9 mouse cellular contexts compared by ENCODE assay signal in genomic region chr14:55527940-55528339, GRCm38 (mm10). TPM values are rescaled to one million over a fixed set of nuclear protein-coding genes. Genes with fewer than 3 reads are reported as not detected.
A peak's percentile ranks its signal among the peaks of the same experiment; 100 is the strongest.
DNase-seq lines count a peak whose midpoint lies in the region; ATAC-seq and TF ChIP-seq lines count a peak whose summit lies in the region.
"Had no signal": no experiment of that assay in that cellular context is flagged by ENCODE, and none has a peak within 500 bp of the region (broad histone marks: within the 10 kb centered on the region; RNA-seq: fewer than 3 reads in every experiment).

No protein-coding gene starts in this region.

- no peaks in the 10 kb centered on the region for H3K4me1 ChIP-seq in forebrain, postnatal 0 days (ENCODE audit: insufficient read depth)
- H3K4me1 ChIP-seq in forebrain, embryonic 10.5 days, result no peaks in the 10 kb centered on the region
- H3K4me1 ChIP-seq in small intestine, adult 2 months (ENCODE audit: control insufficient read depth, insufficient read depth, insufficient read length, low read length), result no peaks in the 10 kb centered on the region
- H3K4me1 ChIP-seq in forebrain, embryonic 12.5 days, result no peaks in the 10 kb centered on the region

- H3K27me3 ChIP-seq in forebrain, postnatal 0 days (ENCODE audit: insufficient read depth, low read length), result no peaks in the 10 kb centered on the region
- H3K27me3 ChIP-seq in forebrain, embryonic 10.5 days (ENCODE audit: poor library complexity, severe bottlenecking), result peaks cover 34% of the 10 kb centered on the region
- 0 out of 2 replicates have a peak, but pooled peaks cover 3% of the 10 kb centered on the region for H3K27me3 ChIP-seq in small intestine, adult 2 months (ENCODE audit: control insufficient read depth, insufficient read depth, low read length)
- peaks cover 15% of the 10 kb centered on the region for H3K27me3 ChIP-seq in forebrain, embryonic 12.5 days

- peak; percentile 60 for TF ChIP-seq CTCF in forebrain, postnatal 0 days (IDR thresholded peaks at IDR 0.05; ENCODE audit: low read depth)
- TF ChIP-seq CTCF in small intestine, adult 2 months (IDR thresholded peaks at IDR 0.05; ENCODE audit: extremely low read depth, insufficient read length, insufficient replicate concordance, low read depth, low read length), result peak; percentile 26; the same call in 1 of the 2 replicates

- H3K27ac ChIP-seq in forebrain, postnatal 0 days (ENCODE audit: low read depth, low read length), result no peak overlapping the region
- H3K27ac ChIP-seq in forebrain, embryonic 10.5 days, result no peak overlapping the region
- H3K27ac ChIP-seq in small intestine, adult 2 months (ENCODE audit: insufficient read depth, low read depth, low read length), result no peak overlapping the region
- H3K27ac ChIP-seq in forebrain, embryonic 12.5 days, result no peak overlapping the region

- no peak for TF ChIP-seq POLR2A in small intestine, adult 2 months (IDR thresholded peaks at IDR 0.05; ENCODE audit: low read depth, low read length)

- H3K36me3 ChIP-seq in forebrain, postnatal 0 days (ENCODE audit: insufficient read depth), result no peaks in the 10 kb centered on the region
- H3K36me3 ChIP-seq in forebrain, embryonic 10.5 days (replicated peaks), result no peaks in the 10 kb centered on the region
- H3K36me3 ChIP-seq in small intestine, adult 2 months (ENCODE audit: control insufficient read depth, insufficient read depth, low read length), result no peaks in the 10 kb centered on the region
- no peaks in the 10 kb centered on the region for H3K36me3 ChIP-seq in forebrain, embryonic 12.5 days (replicated peaks)

- H3K4me3 ChIP-seq in forebrain, postnatal 0 days (ENCODE audit: low read depth, low read length), result no peak overlapping the region
- no peak overlapping the region for H3K4me3 ChIP-seq in forebrain, embryonic 10.5 days
- no peak overlapping the region for H3K4me3 ChIP-seq in small intestine, adult 2 months (ENCODE audit: low read depth, low read length)
- H3K4me3 ChIP-seq in forebrain, embryonic 12.5 days (replicated peaks), result no peak overlapping the region

- 15% methylated on average over 3 of the region's 3 CpGs for WGBS in forebrain, postnatal 0 days
- WGBS in forebrain, embryonic 10.5 days, result 21% methylated on average over 3 of the region's 3 CpGs
- 10% methylated on average over 3 of the region's 3 CpGs for whole genome bisulfite sequencing in small intestine, adult 2 months
- WGBS in forebrain, embryonic 12.5 days, result 18% methylated on average over 3 of the region's 3 CpGs

- H3K9me3 ChIP-seq in forebrain, postnatal 0 days (ENCODE audit: low read length), result no peaks in the 10 kb centered on the region
- no peaks in the 10 kb centered on the region for H3K9me3 ChIP-seq in forebrain, embryonic 10.5 days
- no peaks in the 10 kb centered on the region for H3K9me3 ChIP-seq in forebrain, embryonic 12.5 days

- DNase-seq in forebrain, postnatal 0 days, result peak; percentile 56
- no peak for DNase-seq in forebrain, embryonic 10.5 days (ENCODE audit: extremely low spot score, low spot score)
- peak; percentile 87 for DNase-seq in 416B (ENCODE audit: low read depth)
- peak; percentile 31 for DNase-seq in T-cell, adult 2 months (ENCODE audit: low spot score)
- peak; percentile 68 for DNase-seq in kidney, adult 9 months
- no peak for DNase-seq in adrenal gland, adult 8-10 months

- H3K9ac ChIP-seq in forebrain, postnatal 0 days, result no peak overlapping the region
- H3K9ac ChIP-seq in forebrain, embryonic 12.5 days, result no peak overlapping the region

- H3K4me2 ChIP-seq in forebrain, postnatal 0 days (ENCODE audit: low read depth), result no peak overlapping the region
- H3K4me2 ChIP-seq in forebrain, embryonic 12.5 days, result no peak overlapping the region

- no peak for ATAC-seq in forebrain, postnatal 0 days
- no peak for ATAC-seq in forebrain, embryonic 12.5 days (ENCODE audit: low FRiP score)

RNA-seq across cellular contexts. Expression of gene Nrl, which starts 3.2 kb away (rescaled TPM):
- total RNA-seq in forebrain, postnatal 0 days (2014; rRNA removed), result 2.0 and 2.7 TPM in 2 replicates
- polyA plus RNA-seq in forebrain, postnatal 0 days (2015; fragmentation: Nextera tagmentation; extraction: Ambion mirVana), result 0.21 TPM in 1 of 2 replicates, not detected in the other
- not detected in 2 replicates for polyA plus RNA-seq in forebrain, embryonic 10.5 days (2016; fragmentation: Nextera tagmentation; extraction: Ambion mirVana)
- polyA plus RNA-seq in small intestine, adult 2 months (2012; rRNA removed), result not detected in 2 replicates
- not detected in 2 replicates for polyA plus RNA-seq in forebrain, embryonic 12.5 days (2016; fragmentation: Nextera tagmentation; extraction: Ambion mirVana)
- total RNA-seq in adrenal gland, adult 8-10 months (2022), result not detected
- polyA plus RNA-seq: large intestine, adult 2 months had no signal

RNA-seq across cellular contexts. Expression of gene Pck2, which starts 12.1 kb away (rescaled TPM):
- 23.6 and 24.5 TPM in 2 replicates for total RNA-seq in forebrain, postnatal 0 days (2014; rRNA removed)
- polyA plus RNA-seq in forebrain, postnatal 0 days (2015; fragmentation: Nextera tagmentation; extraction: Ambion mirVana), result 9.8 and 12.5 TPM in 2 replicates
- polyA plus RNA-seq in forebrain, embryonic 10.5 days (2016; fragmentation: Nextera tagmentation; extraction: Ambion mirVana), result 18.3 and 20.0 TPM in 2 replicates
- polyA plus RNA-seq in small intestine, adult 2 months (2012; rRNA removed), result 19.3 and 21.0 TPM in 2 replicates
- polyA plus RNA-seq in forebrain, embryonic 12.5 days (2016; fragmentation: Nextera tagmentation; extraction: Ambion mirVana), result 19.0 and 19.8 TPM in 2 replicates
- total RNA-seq in adrenal gland, adult 8-10 months (2022), result 10 to 100 TPM; 36.5 to 44.6 (median 40.6) TPM

RNA-seq across cellular contexts. Expression of gene Cpne6, which starts 17.7 kb away (rescaled TPM):
- total RNA-seq in forebrain, postnatal 0 days (2014; rRNA removed), result 32.5 and 39.6 TPM in 2 replicates
- 48.7 and 49.9 TPM in 2 replicates for polyA plus RNA-seq in forebrain, postnatal 0 days (2015; fragmentation: Nextera tagmentation; extraction: Ambion mirVana)
- polyA plus RNA-seq in forebrain, embryonic 10.5 days (2016; fragmentation: Nextera tagmentation; extraction: Ambion mirVana), result 0.05 and 0.14 TPM in 2 replicates
- polyA plus RNA-seq in small intestine, adult 2 months (2012; rRNA removed), result not detected in 2 replicates
- 0.55 and 0.90 TPM in 2 replicates for polyA plus RNA-seq in forebrain, embryonic 12.5 days (2016; fragmentation: Nextera tagmentation; extraction: Ambion mirVana)
- total RNA-seq in adrenal gland, adult 8-10 months (2022), result under 1 TPM; 0.09 to 0.35 (median 0.27) TPM

RNA-seq across cellular contexts. Expression of gene Dcaf11, which starts 31.9 kb away (rescaled TPM):
- 101 and 104 TPM in 2 replicates for total RNA-seq in forebrain, postnatal 0 days (2014; rRNA removed)
- polyA plus RNA-seq in forebrain, postnatal 0 days (2015; fragmentation: Nextera tagmentation; extraction: Ambion mirVana), result 89.4 and 103 TPM in 2 replicates
- polyA plus RNA-seq in forebrain, embryonic 10.5 days (2016; fragmentation: Nextera tagmentation; extraction: Ambion mirVana), result 68.1 and 73.3 TPM in 2 replicates
- polyA plus RNA-seq in small intestine, adult 2 months (2012; rRNA removed), result 70.2 and 143 TPM in 2 replicates
- polyA plus RNA-seq in forebrain, embryonic 12.5 days (2016; fragmentation: Nextera tagmentation; extraction: Ambion mirVana), result 103 and 105 TPM in 2 replicates
- 100 to 1,000 TPM; 146 to 159 (median 158) TPM for total RNA-seq in adrenal gland, adult 8-10 months (2022)

RNA-seq across cellular contexts. Expression of gene A730061H03Rik, which starts 32.3 kb away (rescaled TPM):
- not detected in 2 replicates for total RNA-seq in forebrain, postnatal 0 days (2014; rRNA removed)
- not detected in 2 replicates for polyA plus RNA-seq in forebrain, postnatal 0 days (2015; fragmentation: Nextera tagmentation; extraction: Ambion mirVana)
- not detected in 2 replicates for polyA plus RNA-seq in forebrain, embryonic 10.5 days (2016; fragmentation: Nextera tagmentation; extraction: Ambion mirVana)
- polyA plus RNA-seq in small intestine, adult 2 months (2012; rRNA removed), result 0.32 TPM in 1 of 2 replicates, not detected in the other
- polyA plus RNA-seq in forebrain, embryonic 12.5 days (2016; fragmentation: Nextera tagmentation; extraction: Ambion mirVana), result 0.64 TPM in 1 of 2 replicates, not detected in the other
- total RNA-seq in adrenal gland, adult 8-10 months (2022), result 1 to 10 TPM in 1 of 4 experiments, under 1 TPM in 2, not detected in 1; 0.70 to 1.2 (median 0.81) TPM

Comparison
In these comparisons a context has a peak if more than half of its experiments do, and no peak if none do; other contexts are left out.
1. DNase-seq: peak in forebrain, postnatal 0 days (single experiment), 416B (single experiment), T-cell, adult 2 months (single experiment) and kidney, adult 9 months (single experiment); none in forebrain, embryonic 10.5 days (single experiment) and adrenal gland, adult 8-10 months (single experiment).
2. RNA of gene Cpne6, which starts 17.7 kb away (polyA plus RNA-seq): 48.7 to 49.9 TPM in forebrain, postnatal 0 days; 0.55 to 0.90 TPM in forebrain, embryonic 12.5 days, 0.05 to 0.14 TPM in forebrain, embryonic 10.5 days and not detected in small intestine, adult 2 months; every median in the first group is over 10 times any median in the second.